Mouse (Mus musculus) adrenal gland, postnatal 10 days (tissue): ENCODE measurements around the gene Kat5. TPM values are rescaled to one million over a fixed set of nuclear protein-coding genes. Genes with fewer than 3 reads are reported as not detected.

Experiments
- DNase-seq: peaks from one replicate; pipeline ENCODE4 v3.0.0; 2021; ENCODE audit warnings: mixed read lengths
- total RNA-seq, 2 experiments: library from RNA; stranded (reverse); gene quantifications; 2 replicates each; pipeline ENCODE4 v1.2.3; 2021

Gene Kat5
- total RNA-seq, 2 experiments from 2014 or later, result 49.9 to 52.2 TPM

- peak; percentile 76 for DNase-seq
Measured at GRCm38 (mm10) chr19:5572331-5573125, 37.5 kb downstream of the Kat5 start.

- DNase-seq, result no peak
Measured at GRCm38 (mm10) chr19:5571831-5572230, 38.2 kb downstream of the Kat5 start.

- DNase-seq, result no peak
Measured at GRCm38 (mm10) chr19:5570353-5571246, 39.4 kb downstream of the Kat5 start.

- no peak for DNase-seq
Measured at GRCm38 (mm10) chr19:5569521-5569920, 40.5 kb downstream of the Kat5 start.

- peak; percentile 87 for DNase-seq
Measured at GRCm38 (mm10) chr19:5568470-5569140, 41.4 kb downstream of the Kat5 start.

- DNase-seq, result peak; percentile 92
Measured at GRCm38 (mm10) chr19:5567534-5568469, 42.2 kb downstream of the Kat5 start, which contains the start of gene Ap5b1. TSS of gene Ap5b1 (plus strand) at chr19:5568025.

GRCm38 (mm10) chr19:5567180-5567533 lies 42.9 kb downstream of the Kat5 start:
- DNase-seq, result no peak

GRCm38 (mm10) chr19:5566316-5566715 lies 43.7 kb downstream of the Kat5 start:
- DNase-seq, result no peak

- DNase-seq, result no peak
Measured at GRCm38 (mm10) chr19:5562776-5563175, 47.3 kb downstream of the Kat5 start.

- no peak for DNase-seq
Measured at GRCm38 (mm10) chr19:5561886-5562285, 48.2 kb downstream of the Kat5 start.

GRCm38 (mm10) chr19:5561252-5561790 lies 48.7 kb downstream of the Kat5 start:
- DNase-seq, result no peak

- DNase-seq, result peak; percentile 30
Measured at GRCm38 (mm10) chr19:5560457-5561041, 49.5 kb downstream of the Kat5 start, which contains the start of gene Ovol1. TSS of gene Ovol1 (minus strand) at chr19:5560646.

- no peak for DNase-seq
Measured at GRCm38 (mm10) chr19:5559631-5560456, 50.2 kb downstream of the Kat5 start.

- DNase-seq, result no peak
Measured at GRCm38 (mm10) chr19:5559229-5559628, 50.8 kb downstream of the Kat5 start.

GRCm38 (mm10) chr19:5558770-5559169 lies 51.3 kb downstream of the Kat5 start:
- DNase-seq, result no peak

- DNase-seq, result no peak
Measured at GRCm38 (mm10) chr19:5558169-5558568, 51.9 kb downstream of the Kat5 start.

- DNase-seq, result no peak
Measured at GRCm38 (mm10) chr19:5554212-5554611, 55.8 kb downstream of the Kat5 start.

- DNase-seq, result no peak
Measured at GRCm38 (mm10) chr19:5553802-5554201, 56.2 kb downstream of the Kat5 start.
